Mouse (Mus musculus) kidney, embryonic 14.5 days (tissue): ENCODE measurements around the gene Rps8. TPM values are rescaled to one million over a fixed set of nuclear protein-coding genes. Genes with fewer than 3 reads are reported as not detected.

Source experiments
- ATAC-seq: fragments of 200-750 bp; cut with Nextera tagmentation; 2 replicates; pipeline ENCODE4 v1.8.0; 2017; ENCODE audit warnings: moderate number of reproducible peaks, mild to moderate bottlenecking, moderate TSS enrichment, moderate library complexity; ENCODE audit not compliant: low FRiP score, low TSS enrichment
- H3K27ac ChIP-seq: fragments of 300-500 bp; sonication (generic); 2 replicates; pipeline ENCODE4 v1.5.1; 2014; ENCODE audit warnings: low read depth, mild to moderate bottlenecking, low read length, moderate library complexity, mixed read lengths
- H3K27me3 ChIP-seq: fragments of 300-500 bp; sonication (generic); 2 replicates; pipeline ENCODE4 v1.6.1; 2014; ENCODE audit warnings: mild to moderate bottlenecking, low read length; ENCODE audit not compliant: control insufficient read depth, insufficient read depth
- H3K36me3 ChIP-seq: fragments of 300-500 bp; sonication (generic); 2 replicates; pipeline ENCODE4 v1.6.1; 2014; ENCODE audit warnings: low read length, mixed read lengths; ENCODE audit not compliant: control insufficient read depth, insufficient read depth
- H3K4me1 ChIP-seq: fragments of 300-500 bp; sonication (generic); 2 replicates; pipeline ENCODE4 v1.6.1; 2014; ENCODE audit warnings: low read length, mixed read lengths; ENCODE audit not compliant: control insufficient read depth, insufficient read depth
- H3K4me2 ChIP-seq: fragments of 300-500 bp; sonication (generic); replicated peaks from 2 replicates; pipeline ENCODE4 v1.6.1; 2014; ENCODE audit warnings: low read depth, mild to moderate bottlenecking, low read length
- H3K4me3 ChIP-seq: fragments of 300-500 bp; sonication (generic); 2 replicates; pipeline ENCODE4 v1.5.1; 2014; ENCODE audit warnings: mild to moderate bottlenecking, low read length
- H3K9ac ChIP-seq: fragments of 300-500 bp; sonication (generic); 2 replicates; pipeline ENCODE4 v1.6.1; 2014; ENCODE audit warnings: low read depth, mild to moderate bottlenecking, low read length, moderate library complexity
- H3K9me3 ChIP-seq: fragments of 300-500 bp; sonication (generic); 2 replicates; pipeline ENCODE4 v1.6.1; 2016; ENCODE audit warnings: low read length; ENCODE audit not compliant: control insufficient read depth
- WGBS: fragments of 180-500 bp; shearing (Covaris S2); extraction: QIAGEN DNeasy Blood & Tissue Kit; methylation state at CpG from one replicate; pipeline ENCODE4 v1.1.7; 2014; 5-methylcytosine and 5-hydroxymethylcytosine counted together
- polyA plus RNA-seq: library from polyadenylated mRNA; unstranded; fragments of >200 nt; fragmentation: Nextera tagmentation; extraction: Ambion mirVana; gene quantifications from 2 replicates; pipeline ENCODE4 v1.2.1, GENCODE M21; 2014

Gene Rps8
- polyA plus RNA-seq, 1 experiment from 2014 or later = 1,419 TPM

DNA sequence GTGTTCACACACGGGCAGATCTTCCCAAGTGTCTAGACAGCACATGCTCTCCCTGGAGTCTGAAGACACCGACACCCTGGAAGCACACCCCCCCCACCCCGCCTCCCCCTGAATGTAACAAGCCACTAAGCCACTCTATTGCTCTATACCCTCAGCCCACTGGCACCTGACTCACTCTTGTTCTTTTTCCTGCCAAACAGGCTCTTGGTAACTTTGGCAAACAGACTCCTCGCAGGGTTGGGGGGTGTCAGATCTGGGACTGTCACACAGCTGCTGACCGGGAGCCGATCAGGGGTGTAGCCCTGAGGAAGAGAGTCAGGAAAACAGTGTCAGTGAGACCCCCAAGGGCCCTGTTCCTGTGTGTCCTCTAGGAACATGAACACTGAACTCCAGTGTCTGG is 24.8 kb downstream of the Rps8 start:
- H3K4me1 ChIP-seq = peaks cover 8% of the 10 kb centered on the region; the same call in 1 of the 2 replicates
- H3K36me3 ChIP-seq = peaks cover 3% of the 10 kb centered on the region; the same call in 1 of the 2 replicates
- ATAC-seq = no peak
- H3K27me3 ChIP-seq = peaks cover 14% of the 10 kb centered on the region
- H3K27ac ChIP-seq = no peak overlapping the region
- H3K4me2 ChIP-seq = no peak overlapping the region
- no peak overlapping the region for H3K9ac ChIP-seq
- WGBS = 80% methylated on average over 6 of the region's 6 CpGs
- H3K4me3 ChIP-seq = no peak overlapping the region
- H3K9me3 ChIP-seq = no peaks in the 10 kb centered on the region

DNA sequence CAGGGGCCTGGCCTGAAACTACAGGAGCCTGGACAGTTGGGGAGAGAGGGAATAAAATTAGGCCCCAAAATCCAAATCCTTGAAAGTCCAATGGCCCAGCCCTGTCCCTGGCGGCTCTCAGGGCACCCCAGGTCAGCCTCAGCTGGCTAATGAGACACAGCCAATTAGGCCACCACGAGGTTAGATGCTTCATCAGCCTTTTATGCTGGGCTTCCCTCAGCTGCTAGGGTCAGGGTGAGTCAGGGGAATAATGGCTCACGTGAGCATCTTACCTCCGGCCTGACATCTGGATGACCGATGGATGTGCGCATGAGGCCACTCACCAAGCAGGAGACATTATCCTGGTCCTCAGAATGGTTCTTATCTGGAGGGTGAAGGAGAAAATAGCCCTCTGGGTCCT is 25.3 kb downstream of the Rps8 start:
- no peaks in the 10 kb centered on the region for H3K9me3 ChIP-seq
- peaks cover 14% of the 10 kb centered on the region for H3K27me3 ChIP-seq
- no peak overlapping the region for H3K4me3 ChIP-seq
- no peak overlapping the region for H3K9ac ChIP-seq
- no peak overlapping the region for H3K4me2 ChIP-seq
- no peak for ATAC-seq
- no peak overlapping the region for H3K27ac ChIP-seq
- peaks cover 3% of the 10 kb centered on the region; the same call in 1 of the 2 replicates for H3K36me3 ChIP-seq
- H3K4me1 ChIP-seq = peaks cover 12% of the 10 kb centered on the region
- 78% methylated on average over 6 of the region's 6 CpGs for WGBS

- peaks cover 14% of the 10 kb centered on the region for H3K27me3 ChIP-seq
- 89% methylated on average over 33 of the region's 33 CpGs for WGBS
Observed at GRCm38 (mm10) chr4:117127991-117128686, 27.9 kb downstream of the Rps8 start.

GRCm38 (mm10) chr4:117126675-117127290 is 29.3 kb downstream of the Rps8 start, which contains the start of gene Tctex1d4:
TSS of gene Tctex1d4 (plus strand) at chr4:117126794.
- no peak for ATAC-seq
- H3K36me3 ChIP-seq = peaks cover 3% of the 10 kb centered on the region; the same call in 1 of the 2 replicates
- no peaks in the 10 kb centered on the region for H3K9me3 ChIP-seq
- H3K27ac ChIP-seq = peak within 1 kb of the TSS; percentile 87
- H3K4me1 ChIP-seq = peaks cover 22% of the 10 kb centered on the region
- H3K4me3 ChIP-seq = no peak within 1 kb of the TSS
- peak within 1 kb of the TSS; percentile 15; the same call in 1 of the 2 replicates for H3K4me2 ChIP-seq
- peaks cover 3% of the 10 kb centered on the region; the same call in 1 of the 2 replicates for H3K27me3 ChIP-seq
- WGBS = 82% methylated on average over 9 of the region's 9 CpGs
- H3K9ac ChIP-seq = peak within 1 kb of the TSS; percentile 25

More at GRCm38 (mm10) chr4:117127991-117128686, 27.9 kb downstream of the Rps8 start:
- Histone ChIP-seq H3K9me3 (no peaks in the 10 kb centered on the region), H3K9ac (no peak overlapping the region), H3K27ac (no peak overlapping the region), H3K4me3 (no peak overlapping the region), H3K36me3 (peaks cover 3% of the 10 kb centered on the region; the same call in 1 of the 2 replicates), H3K4me1 (peaks cover 24% of the 10 kb centered on the region), H3K4me2 (no peak overlapping the region)
- no peak for ATAC-seq

- WGBS = 34% methylated on average over 15 of the region's 15 CpGs
- no peaks in the 10 kb centered on the region for H3K9me3 ChIP-seq
- peak; percentile 63; the same call in 1 of the 2 replicates for ATAC-seq
- H3K36me3 ChIP-seq = peaks cover 3% of the 10 kb centered on the region; the same call in 1 of the 2 replicates
- peak overlapping the region; percentile 25 for H3K9ac ChIP-seq
- H3K4me1 ChIP-seq = peaks cover 22% of the 10 kb centered on the region
- H3K27ac ChIP-seq = peak overlapping the region; percentile 87
- H3K27me3 ChIP-seq = no peaks in the 10 kb centered on the region
- H3K4me2 ChIP-seq = peak overlapping the region; percentile 15; the same call in 1 of the 2 replicates
- H3K4me3 ChIP-seq = no peak overlapping the region
Observed at GRCm38 (mm10) chr4:117125910-117126674, 30.0 kb downstream of the Rps8 start.

- Histone ChIP-seq H3K4me1 (peaks cover 22% of the 10 kb centered on the region), H3K9ac (peak within 1 kb of the TSS; percentile 42), H3K27ac (peak within 1 kb of the TSS; percentile 87), H3K4me3 (no peak within 1 kb of the TSS), H3K9me3 (no peaks in the 10 kb centered on the region), H3K36me3 (no peaks in the 10 kb centered on the region; the same call in 1 of the 2 replicates), H3K27me3 (no peaks in the 10 kb centered on the region), H3K4me2 (peak within 1 kb of the TSS; percentile 18; the same call in 1 of the 2 replicates)
- WGBS = 35% methylated on average over 8 of the region's 8 CpGs
- ATAC-seq = peak; percentile 22; the same call in 1 of the 2 replicates
Observed at GRCm38 (mm10) chr4:117125348-117125909, 30.6 kb downstream of the Rps8 start, which contains the start of gene Btbd19. TSS of gene Btbd19 (minus strand) at chr4:117125725.

DNA sequence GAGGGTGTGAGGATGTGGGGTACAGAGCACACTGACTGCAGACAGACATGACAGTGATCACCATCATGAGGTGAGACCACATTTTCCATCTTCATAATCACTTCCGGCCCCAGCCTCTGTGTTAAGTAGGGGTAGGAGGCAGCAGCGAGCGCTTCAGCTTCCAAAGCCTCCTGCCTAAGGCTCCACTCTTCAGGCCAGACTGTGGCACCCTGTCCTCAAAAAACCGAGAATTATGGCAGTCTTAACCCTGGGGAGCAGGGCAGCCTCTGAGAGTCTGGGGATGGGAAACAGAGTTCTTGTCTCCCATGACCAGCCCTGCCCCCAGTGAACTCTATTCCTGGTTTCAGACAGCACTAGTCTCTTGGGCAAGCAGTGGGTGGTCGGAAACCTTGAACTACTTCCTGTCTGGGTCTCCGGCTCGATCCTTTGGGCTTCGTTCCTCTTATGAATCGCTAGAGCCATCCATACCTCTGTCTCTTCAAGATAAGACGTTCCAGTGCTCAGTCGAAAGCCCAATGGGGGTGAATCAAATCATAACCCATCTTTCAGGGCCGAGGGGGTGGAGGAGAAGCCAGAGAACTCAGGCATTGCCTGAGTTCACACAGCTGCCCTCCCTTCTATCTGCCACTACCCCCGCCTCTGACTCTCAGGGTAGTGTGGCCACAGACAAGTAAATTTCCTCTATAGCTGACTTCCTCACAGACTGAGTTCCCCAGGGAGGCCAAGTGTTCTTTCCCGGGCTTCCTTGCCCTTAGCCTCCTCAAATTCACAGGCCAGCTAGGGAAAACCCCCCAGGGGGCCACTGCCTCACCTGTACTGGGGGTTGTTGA is 31.3 kb downstream of the Rps8 start:
- WGBS = 54% methylated on average over 14 of the region's 14 CpGs
- Histone ChIP-seq H3K27ac (peak overlapping the region; percentile 87), H3K36me3 (no peaks in the 10 kb centered on the region; the same call in 1 of the 2 replicates), H3K9me3 (no peaks in the 10 kb centered on the region), H3K4me1 (peaks cover 25% of the 10 kb centered on the region), H3K9ac (peak overlapping the region; percentile 42; the same call in 1 of the 2 replicates), H3K4me2 (peak overlapping the region; percentile 18; the same call in 1 of the 2 replicates), H3K27me3 (no peaks in the 10 kb centered on the region), H3K4me3 (no peak overlapping the region)
- ATAC-seq = no peak

- WGBS = 74% methylated on average over 3 of the region's 3 CpGs
Observed at GRCm38 (mm10) chr4:117124218-117124517, 31.9 kb downstream of the Rps8 start.

More at GRCm38 (mm10) chr4:117124218-117124517, 31.9 kb downstream of the Rps8 start:
- Histone ChIP-seq H3K4me2 (no peak overlapping the region), H3K27ac (peak overlapping the region; percentile 87; the same call in 1 of the 2 replicates), H3K4me1 (peaks cover 27% of the 10 kb centered on the region), H3K9ac (0 out of 2 replicates have a peak overlapping the region, but pooled peaks have one; percentile 42), H3K36me3 (no peaks in the 10 kb centered on the region; the same call in 1 of the 2 replicates), H3K27me3 (no peaks in the 10 kb centered on the region), H3K9me3 (no peaks in the 10 kb centered on the region), H3K4me3 (no peak overlapping the region)
- ATAC-seq = no peak
